Mouse (Mus musculus): ENCODE results near the gene Kdm1b. TPM values are rescaled to one million over a fixed set of nuclear protein-coding genes. Genes with fewer than 3 reads are reported as not detected.

Gene Kdm1b
- 10 to 100 TPM; 21.4 to 23.1 TPM for total RNA-seq (2023)

GRCm38 (mm10) chr13:47043030-47043680 is at the start of gene Kdm1b:
Gene Kdm1b (plus strand): TSS chr13:47043499.

GRCm38 (mm10) chr13:47014334-47015194 is 28.7 kb upstream of the Kdm1b start, which contains the start of gene Nhlrc1:
Gene Nhlrc1 (minus strand): TSS chr13:47014850.

GRCm38 (mm10) chr13:47044617-47044947 is 1.3 kb downstream of the Kdm1b start, which contains the start of gene Tpmt:
Gene Tpmt (minus strand): TSS chr13:47044737.

GRCm38 (mm10) chr13:47105711-47106579 is 62.6 kb downstream of the Kdm1b start, which contains the start of gene Dek:
Gene Dek (minus strand): TSS chr13:47106201.

GRCm38 (mm10) chr13:47122537-47123430 is 79.5 kb downstream of the Kdm1b start, which contains the start of gene Rnf144b:
Gene Rnf144b (plus strand): TSS chr13:47122656.

Other genes starting within 250 kb of the Kdm1b start
- gene Kif13a, start 113.6 kb upstream of the Kdm1b start, total RNA-seq (2023): 1 to 10 TPM; 8.3 to 8.9 TPM
- gene Nhlrc1, start 28.6 kb upstream of the Kdm1b start, total RNA-seq (2023): under 1 TPM; 0.32 to 0.33 TPM
- 1 to 10 TPM; 1.7 to 2.6 TPM for gene Tpmt, start 1.2 kb downstream of the Kdm1b start, total RNA-seq (2023)
- gene Dek, start 62.7 kb downstream of the Kdm1b start, total RNA-seq (2023): 100 to 1,000 TPM; 127 to 129 TPM
- gene Rnf144b, start 79.2 kb downstream of the Kdm1b start, total RNA-seq (2023): 1 to 10 TPM in 1 of 2 experiments, under 1 TPM in 1; 0.95 to 1.6 TPM